Mouse (Mus musculus) T-helper 2 cell (primary cell): ENCODE results near the gene Acap3.

Experiments used
- in situ Hi-C: fragments of 300-600 bp; cut with MboI, MseI; formaldehyde crosslinking; loops from one replicate; pipeline ENCODE4 v1.15.1; 2025; ENCODE audit warnings: high pct_unique_total_duplicates

Acap3 gene

DNA sequence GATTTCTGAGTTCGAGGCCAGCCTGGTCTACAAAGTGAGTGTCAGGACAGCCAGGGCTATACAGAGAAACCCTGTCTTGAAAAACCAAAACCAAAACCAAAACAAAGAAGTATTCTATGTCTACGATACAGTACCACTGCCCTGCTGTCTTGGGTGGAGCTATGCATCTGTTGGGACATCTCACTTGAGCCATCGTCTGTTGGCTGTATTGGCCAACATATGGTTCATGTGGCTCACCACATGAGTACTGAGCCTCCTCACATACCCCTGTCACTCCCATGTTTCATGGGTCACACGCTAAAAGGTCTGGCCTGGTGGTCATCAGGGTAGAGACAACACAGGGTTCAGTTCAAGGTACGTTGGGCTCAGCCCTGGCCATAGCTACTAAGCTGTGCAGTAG is 5.3 kb upstream of the Acap3 start:
- in situ Hi-C loops, result no loop called here

DNA sequence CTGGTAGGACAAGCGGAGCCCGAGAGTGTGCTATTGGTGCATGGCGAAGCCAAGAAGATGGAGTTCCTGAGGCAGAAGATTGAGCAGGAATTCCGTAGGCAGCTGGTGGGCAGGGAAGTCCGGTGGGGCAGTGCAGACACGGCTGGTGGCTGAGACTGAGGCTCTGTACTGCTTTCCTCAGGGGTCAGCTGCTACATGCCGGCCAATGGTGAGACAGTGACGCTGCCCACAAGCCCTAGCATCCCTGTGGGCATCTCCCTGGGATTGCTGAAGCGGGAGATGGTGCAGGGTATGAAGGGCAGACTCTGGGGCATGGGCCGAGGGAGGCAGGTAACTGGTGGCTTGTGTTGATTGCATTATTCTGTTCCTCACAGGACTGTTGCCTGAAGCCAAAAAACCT is 3.9 kb upstream of the Acap3 start:
- in situ Hi-C loops, result no loop called here

DNA sequence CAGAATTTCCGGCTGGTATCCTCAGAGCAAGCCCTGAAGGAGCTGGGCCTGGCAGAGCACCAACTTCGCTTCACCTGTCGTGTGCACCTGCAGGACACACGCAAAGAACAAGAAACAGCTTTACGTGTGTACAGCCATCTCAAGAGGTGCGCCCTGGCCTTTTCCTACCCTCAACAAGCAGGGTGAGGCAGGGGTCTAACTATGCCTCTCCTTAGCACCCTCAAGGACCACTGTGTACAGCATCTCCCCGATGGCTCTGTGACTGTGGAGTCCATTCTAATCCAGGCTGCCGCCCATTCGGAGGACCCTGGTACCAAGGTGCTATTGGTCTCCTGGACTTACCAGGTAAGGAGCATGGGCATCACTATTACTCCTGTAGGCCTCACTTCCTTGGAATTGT is 3.4 kb upstream of the Acap3 start:
- in situ Hi-C loops, result no loop called here

DNA sequence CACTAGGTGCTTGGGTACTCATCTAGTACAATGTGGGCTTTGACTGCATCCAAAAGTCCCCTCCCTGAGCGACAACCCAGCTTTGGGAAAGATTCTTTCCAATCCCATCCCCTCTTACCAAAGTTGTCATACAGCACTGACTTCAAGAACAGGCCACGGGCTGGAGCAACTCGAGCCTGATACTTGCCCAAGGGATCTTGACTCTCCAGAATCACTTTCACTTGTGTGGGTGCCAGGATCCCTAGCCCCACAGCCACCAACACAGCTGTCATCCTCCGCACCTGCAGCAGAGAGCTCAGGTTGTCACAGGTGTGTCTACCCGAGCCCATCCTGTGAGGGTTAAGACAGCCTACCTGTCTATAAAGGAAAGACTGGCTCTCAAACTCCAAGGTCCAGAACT is 2.3 kb upstream of the Acap3 start:
- in situ Hi-C loops, result no loop called here

DNA sequence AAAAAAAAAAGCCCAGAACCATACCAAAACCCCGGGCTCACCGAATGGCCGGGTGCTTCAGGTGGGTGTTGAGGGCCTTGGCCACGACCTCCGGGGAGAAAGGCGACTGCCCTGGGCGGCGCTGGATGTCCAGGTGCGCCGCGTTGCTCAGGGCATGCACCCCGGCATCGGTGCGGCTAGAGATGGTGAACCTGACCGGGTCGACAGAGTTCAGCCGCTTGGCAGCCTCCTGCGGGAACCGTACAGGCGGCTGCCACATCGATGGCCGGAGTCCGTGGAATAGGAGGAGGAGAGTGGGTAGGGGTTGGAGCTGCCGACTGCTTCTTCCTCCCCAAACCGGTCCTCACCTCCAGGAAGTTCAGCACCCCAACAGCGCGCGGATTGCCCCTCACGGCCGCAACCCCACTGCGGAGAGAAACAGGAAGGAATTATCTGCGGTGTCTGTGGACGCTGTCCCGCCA is 581 bp upstream of the Acap3 start:
- in situ Hi-C loops, result no loop called here

DNA sequence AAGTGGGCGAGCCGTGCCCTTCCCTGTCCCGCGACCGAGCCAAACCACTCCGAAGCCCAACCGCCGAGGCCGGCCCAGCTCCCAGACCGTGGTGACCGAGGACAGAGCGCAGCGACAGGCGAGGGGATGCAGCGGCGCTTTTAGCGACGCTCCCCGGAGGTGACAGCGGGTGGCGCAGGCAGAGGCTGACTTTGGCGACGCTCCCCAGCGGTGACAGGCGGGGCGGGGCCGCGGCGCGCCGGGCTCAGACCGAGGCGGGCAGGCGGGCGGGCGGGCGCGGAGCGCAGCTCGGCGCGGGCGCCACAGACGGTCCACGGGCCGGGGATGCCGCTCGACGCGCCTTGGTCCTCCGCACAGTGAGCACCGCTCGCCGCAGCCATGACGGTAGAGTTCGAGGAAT is 395 bp downstream of the Acap3 start:
- in situ Hi-C loops, result no loop called here

DNA sequence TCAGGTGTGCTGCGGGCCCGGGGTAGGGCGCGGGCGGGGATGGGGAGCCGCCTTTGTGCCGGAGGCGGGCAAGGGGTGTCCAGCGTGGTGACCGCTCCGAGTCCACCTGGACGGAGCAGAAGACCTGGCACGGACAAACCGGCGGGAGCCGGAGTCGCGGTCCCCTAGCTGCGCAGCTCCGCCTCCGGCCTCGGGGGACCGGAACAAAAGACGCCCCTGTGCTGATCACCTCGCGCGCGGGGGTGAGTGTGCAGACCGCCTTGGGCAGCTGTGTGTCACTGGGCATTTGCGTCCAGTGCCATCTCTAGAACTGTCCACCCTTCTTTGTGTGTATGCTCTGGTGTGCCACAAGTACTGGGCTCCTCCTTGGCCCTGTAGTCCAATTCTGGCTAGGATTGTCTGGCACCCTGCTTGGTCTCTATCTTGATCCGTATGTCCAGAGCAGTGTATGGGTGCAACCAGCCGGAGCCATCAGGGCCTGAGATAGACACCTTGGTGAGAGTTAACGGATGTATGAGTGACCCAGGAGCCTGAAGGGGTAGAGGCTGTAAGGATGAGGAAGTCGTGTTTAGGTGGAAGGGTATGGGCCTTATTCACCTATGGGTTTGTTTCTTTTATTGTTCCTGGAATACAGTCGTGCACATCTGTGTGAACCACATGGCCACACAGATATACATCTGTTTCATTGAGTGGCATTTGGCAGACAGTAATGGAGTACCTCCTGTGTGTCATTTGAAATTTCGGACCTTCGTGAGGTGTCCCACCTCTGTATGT is 1.0 kb downstream of the Acap3 start:
- in situ Hi-C loops, result no loop called here

DNA sequence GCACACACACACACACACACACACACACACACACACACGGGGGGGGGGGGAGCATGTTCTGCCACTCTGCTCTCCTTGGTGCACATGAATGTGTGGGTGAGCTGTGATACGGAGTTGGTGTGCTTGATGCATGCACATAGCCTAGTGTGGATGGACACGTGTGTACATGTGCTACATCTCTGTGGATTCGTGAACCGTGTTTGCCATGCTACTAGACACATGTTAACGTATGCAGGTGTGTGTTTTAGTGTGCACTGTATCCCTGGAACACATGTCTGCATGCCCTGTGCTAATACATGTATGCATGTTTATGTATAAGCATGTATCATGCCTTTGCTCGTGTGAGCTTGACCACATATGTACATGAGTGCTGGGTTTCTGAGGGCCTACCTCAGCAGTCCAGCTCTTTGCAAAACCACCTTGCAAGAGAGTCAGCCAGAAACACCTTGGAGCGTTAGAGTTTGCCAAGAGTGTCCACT is 1.6 kb downstream of the Acap3 start:
- in situ Hi-C loops, result no loop called here

DNA sequence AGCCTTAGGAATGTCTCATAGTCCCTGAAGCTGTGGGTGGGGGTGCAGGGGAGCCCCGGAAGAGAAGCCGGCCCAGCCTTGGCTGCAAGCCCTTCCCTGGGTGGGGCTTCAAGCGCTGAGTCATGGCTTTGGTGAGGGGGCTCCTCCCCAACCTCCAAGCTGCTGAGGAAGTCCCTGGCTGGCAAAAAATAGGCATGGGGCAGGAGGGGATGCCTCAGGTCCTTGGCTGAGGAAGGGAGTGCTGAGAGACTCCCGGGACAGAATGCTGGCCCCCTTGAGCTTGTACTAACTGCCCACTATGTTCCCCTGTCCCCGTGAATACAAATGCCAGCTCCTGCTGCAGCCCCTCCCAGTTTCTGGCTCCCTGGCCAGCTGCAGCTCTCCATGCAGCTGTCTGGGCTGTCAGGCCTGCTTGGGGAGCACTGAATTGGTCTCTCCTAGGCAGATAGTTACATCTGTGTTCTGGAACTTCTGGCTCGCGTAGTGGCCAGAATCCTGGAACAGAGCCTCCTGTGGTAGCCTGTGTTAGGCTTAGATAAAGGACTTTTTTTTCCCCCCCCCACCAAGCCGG is 2.8 kb downstream of the Acap3 start:
- in situ Hi-C loops, result no loop called here

DNA sequence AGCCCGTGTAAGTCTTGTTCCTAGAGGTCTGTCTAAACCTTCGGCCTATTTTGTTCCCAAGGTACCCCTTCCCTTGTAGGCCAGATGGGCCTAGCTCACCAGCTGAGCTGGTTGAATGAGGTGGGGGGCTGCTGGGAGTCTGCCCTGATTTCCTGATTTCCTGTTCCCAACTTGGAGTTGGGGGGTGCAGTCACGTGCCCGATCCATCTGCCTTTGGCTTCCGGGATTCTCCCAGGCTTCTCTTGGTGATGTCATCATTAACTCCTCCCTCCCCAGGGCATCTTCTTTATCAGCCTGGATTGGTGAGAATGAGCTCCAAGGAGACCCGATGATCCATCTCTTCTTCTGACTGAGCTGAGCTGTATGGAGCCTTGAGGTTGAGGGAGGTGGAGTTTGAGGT is 3.6 kb downstream of the Acap3 start:
- in situ Hi-C loops, result loop anchor here (5.0 kb wide), 1 partner anchor 38 kb away; no protein-coding TSS in a partner anchor

DNA sequence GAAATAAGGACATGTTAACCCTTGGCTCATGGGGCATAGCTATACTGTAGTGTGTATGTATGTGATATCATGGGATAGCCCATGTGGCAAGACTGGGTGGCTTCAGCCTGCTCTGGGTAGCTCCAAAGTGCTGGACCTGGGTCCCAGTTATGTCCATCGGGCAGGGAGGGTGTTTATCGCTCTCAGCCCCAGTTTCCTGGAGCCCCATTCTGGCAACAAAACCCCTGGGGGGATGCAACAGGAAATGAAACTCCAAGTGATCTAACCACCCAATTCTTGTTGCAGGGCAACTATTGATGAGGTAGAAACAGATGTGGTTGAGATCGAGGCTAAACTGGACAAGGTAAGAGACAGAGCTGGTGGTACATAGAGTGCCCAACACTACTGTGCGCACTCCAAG is 4.2 kb downstream of the Acap3 start:
- in situ Hi-C loops, result loop anchor here (5.0 kb wide), 1 partner anchor 39 kb away; no protein-coding TSS in a partner anchor

DNA sequence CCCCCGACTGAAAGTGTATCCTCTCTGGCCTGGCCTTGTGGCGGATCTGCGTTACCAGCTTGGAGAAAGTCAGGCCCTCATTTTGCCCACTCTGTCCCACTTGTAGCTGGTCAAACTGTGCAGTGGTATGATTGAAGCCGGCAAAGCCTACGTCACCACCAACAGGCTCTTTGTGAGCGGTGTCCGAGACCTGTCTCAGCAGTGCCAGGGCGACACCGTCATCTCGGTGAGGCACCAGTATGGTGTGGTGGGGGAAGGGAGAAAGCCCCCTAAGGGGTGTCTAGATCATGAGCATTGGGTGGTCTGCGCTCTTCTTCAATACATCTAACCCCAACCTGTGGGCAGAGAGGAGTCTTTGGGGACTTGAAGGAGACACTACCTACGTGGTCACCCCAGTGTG is 4.8 kb downstream of the Acap3 start:
- in situ Hi-C loops, result loop anchor here (5.0 kb wide), 1 partner anchor 39 kb away; no protein-coding TSS in a partner anchor

DNA sequence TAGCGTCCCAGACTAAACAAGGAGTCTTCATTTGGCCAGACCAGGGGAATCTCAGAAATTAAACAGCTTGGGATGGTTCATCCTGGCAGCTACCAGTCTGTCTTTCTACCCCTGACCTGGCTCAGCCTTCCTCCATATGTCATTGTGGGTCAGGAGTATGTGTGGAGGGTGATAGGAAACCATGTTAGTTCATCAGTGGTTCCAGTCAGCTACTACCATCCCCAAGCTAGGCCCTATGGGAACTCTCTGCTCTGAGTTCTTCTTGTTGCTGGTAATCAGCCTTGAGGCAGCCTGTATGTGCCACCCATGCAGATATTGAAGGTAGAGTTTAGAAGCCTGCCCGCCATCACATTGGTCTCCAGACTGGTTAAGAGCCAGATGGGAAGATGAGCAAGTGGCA is 6.7 kb downstream of the Acap3 start:
- in situ Hi-C loops, result loop anchor here (5.0 kb wide), 1 partner anchor 41 kb away; no protein-coding TSS in a partner anchor

DNA sequence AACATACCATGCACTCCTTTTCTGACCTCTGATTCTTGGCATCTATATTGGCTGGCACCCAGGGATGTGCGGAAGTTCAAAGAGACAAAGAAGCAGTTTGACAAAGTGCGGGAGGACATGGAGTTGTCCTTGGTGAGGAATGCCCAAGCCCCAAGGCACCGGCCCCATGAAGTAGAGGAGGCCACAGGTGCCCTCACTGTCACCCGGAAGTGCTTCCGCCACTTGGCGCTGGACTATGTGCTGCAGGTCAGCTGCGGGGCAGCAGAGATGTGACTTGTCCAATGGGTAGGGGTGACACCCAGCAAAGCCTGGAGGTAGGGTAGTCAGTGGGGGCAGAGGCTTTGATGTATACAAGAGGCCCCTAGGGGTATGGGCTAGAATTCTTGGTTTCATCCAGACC is 7.7 kb downstream of the Acap3 start:
- in situ Hi-C loops, result loop anchor here (5.0 kb wide), 1 partner anchor 42 kb away; no protein-coding TSS in a partner anchor

DNA sequence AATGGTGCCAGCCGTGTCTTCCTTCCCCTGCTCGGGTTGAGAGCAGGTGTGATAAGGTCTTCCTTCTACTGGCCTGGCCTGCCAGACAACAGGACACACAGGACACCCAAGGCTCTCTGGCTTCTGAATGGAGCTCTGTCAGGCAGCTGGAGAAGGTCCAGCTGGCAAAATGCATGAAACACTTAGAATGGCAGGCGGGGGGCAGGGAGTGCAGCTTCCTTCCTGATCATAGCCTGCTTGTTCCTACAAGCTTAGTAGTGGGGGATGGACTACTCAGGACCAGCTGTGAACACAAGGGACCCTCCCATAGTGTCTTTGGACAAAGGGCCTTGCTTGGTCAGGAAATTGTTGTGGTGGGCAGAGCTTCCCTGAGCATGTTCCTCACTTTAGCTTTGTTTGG is 9.6 kb downstream of the Acap3 start:
- in situ Hi-C loops, result loop anchor here (10.0 kb wide), 1 partner anchor 324 kb away; no protein-coding TSS in a partner anchor

DNA sequence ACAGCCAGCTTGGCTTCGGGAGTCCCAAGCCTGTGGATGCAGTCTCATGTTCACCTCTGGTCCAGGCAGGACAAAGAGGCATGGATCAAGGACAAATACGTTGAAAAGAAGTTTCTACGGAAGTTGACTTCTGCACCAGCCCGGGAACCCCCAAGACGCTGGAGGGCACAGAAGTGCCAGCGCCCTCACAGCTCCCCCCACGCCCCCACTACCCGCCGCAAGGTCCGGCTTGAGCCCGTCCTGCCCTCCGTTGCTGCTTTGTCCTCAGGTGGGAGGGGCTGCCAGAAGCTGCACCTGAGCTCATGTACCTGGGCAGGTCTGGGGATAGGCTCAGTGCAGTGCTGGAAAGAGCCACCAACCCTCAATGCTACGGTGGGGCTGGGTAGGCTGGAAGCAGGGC is 11.6 kb downstream of the Acap3 start:
- in situ Hi-C loops, result loop anchor here (10.0 kb wide), 1 partner anchor 322 kb away; no protein-coding TSS in a partner anchor

DNA sequence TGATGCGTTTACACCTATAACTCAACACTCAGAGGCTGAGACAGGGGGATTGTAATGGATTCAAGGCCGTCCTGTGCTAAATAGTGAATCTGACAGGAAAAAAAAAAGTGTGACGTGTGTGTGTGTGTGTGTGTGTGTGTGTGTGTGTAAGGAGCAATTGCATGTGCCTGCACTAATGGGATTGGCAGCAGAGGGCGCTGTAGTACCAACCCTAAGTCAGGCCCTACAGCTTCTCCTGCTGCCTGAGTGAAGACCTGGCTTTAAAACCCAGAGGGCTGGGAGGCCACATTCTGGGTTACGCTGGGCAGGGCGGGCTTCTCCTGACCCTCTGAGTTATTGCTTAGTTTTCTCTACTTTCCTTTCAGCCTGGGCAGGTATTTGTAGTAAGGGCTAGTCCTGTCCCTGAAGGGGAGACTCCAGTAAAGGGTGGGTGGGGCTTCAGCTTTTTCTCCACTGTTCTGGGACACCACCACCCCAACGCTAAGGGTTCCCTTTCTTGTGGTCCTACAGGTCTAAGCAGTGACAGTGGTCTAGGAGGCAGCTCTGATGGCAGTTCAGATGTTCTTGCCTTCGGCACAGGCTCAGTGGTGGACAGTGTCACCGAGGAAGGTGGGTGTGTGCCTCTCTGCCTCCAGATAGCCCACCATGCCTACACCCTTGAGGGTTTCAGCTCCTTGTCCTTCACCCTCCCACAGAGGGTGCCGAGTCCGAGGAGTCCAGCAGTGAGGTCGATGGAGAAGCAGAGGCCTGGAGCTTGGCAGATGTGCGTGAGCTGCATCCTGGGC is 12.9 kb downstream of the Acap3 start:
- in situ Hi-C loops, result loop anchor here (5.0 to 10.0 kb wide), 2 partner anchors 68 to 320 kb away; no protein-coding TSS in a partner anchor

DNA sequence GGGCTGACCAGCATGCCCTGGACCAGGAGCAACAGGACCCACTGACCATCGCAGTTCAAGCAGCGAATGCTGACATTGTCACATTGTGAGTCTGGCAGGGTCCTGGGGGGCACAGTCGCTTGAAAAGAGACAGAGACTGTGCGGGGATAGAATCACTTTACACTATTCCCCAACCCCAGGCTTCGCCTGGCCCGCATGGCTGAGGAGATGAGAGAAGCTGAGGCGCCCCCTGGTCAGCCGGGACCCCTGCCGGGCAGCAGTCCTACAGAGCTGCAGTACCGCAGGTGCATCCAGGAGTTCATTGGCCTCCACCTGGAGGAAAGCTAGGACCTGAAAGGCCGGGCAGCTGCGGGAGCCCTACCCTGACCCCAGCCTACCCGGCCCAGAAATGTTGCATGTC is 14.0 kb downstream of the Acap3 start:
- in situ Hi-C loops, result loop anchor here (5.0 to 10.0 kb wide), 2 partner anchors 67 to 319 kb away; no protein-coding TSS in a partner anchor

DNA sequence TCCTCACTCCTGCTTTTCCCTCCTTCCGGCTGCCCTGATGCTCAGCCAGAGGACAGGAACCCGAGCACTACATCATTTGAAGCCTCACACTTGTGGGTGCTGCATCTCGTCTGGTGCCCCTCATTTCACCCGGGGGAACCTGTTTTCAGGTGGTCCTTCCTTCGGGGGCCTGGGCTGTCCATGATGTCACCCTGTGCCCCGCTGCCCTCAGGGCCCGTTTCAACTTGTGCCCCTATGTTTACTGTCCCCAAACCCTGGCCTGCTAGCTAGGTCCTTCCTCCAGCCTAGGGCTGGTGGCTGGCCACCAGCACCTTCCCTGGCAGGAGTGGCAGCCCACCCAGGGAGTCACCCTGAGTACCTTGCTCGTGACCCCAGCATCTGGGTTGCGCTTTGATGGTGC is 14.5 kb downstream of the Acap3 start:
- in situ Hi-C loops, result loop anchor here (5.0 to 10.0 kb wide), 2 partner anchors 66 to 319 kb away; no protein-coding TSS in a partner anchor

DNA sequence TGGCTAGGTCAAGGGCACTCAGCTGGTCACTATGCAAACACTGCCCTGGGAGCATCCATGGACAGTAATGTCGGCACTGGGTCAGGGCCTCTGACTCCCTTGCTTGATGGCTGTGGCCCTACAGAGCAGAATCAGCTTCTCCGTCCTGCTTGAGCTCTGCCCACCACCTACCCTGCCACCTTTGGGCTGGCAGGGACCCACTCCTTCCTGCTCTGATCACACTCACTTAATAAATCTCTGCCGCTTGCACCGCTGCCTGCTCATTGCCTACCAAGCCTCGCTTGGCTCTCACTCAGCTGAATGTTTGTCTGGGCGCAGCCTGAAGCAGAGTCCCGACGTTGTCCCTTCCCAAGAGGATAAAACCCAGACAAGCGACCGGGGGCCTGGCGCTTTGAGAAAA is 15.4 kb downstream of the Acap3 start:
- in situ Hi-C loops, result loop anchor here (5.0 to 10.0 kb wide), 2 partner anchors 65 to 318 kb away; no protein-coding TSS in a partner anchor

DNA sequence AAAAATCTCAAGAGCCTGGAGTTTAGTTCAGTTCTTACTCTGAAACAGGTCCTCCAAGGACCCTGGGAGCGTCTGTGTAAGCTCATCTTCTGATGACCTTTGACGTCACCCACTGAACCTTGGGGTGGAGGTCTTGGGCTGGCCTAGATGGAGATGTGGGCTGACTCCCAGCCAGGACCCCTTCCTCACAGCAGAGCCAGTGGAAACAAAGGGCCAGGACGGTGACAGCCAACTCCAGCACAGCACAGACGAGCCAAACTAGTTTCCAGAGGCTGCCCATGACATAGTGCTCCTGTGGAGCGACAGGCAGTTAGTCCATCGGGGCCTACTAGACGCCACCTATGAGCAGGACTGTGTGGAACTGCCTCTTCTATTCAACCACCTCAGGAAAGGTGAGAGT is 16.7 kb downstream of the Acap3 start:
- in situ Hi-C loops, result loop anchor here (5.0 to 10.0 kb wide), 2 partner anchors 64 to 317 kb away; no protein-coding TSS in a partner anchor

DNA sequence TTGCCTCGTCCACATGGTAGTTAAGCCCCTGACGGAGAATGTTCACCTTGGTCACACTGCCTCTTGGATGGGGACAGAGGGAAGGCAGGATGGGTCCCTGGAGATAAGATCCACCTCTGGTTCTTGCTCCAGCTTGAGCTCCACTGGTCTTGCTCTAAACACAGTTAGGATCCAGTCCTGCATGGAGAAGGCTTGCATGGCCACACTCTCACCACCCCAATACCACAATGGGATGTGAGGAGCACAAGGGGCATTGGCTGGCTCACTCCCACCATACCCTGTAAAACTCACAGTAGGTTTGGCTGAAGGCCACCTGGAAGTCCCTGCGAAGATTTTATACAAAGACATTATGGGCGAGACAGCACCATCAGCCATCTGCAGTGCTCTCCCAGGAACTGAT is 17.1 kb downstream of the Acap3 start:
- in situ Hi-C loops, result loop anchor here (5.0 to 10.0 kb wide), 2 partner anchors 64 to 316 kb away; no protein-coding TSS in a partner anchor
